Mouse (Mus musculus): ENCODE data around the gene Scn7a.

- TF ChIP-seq MYOD1 (IDR thresholded peaks at IDR 0.05; ENCODE audit: control insufficient read depth in 1 of 3, insufficient read length in 2 of 3, low read depth in 2 of 3) (no peak), CEBPB (IDR thresholded peaks at IDR 0.05; ENCODE audit: insufficient read depth, poor library complexity, severe bottlenecking) (no peak), POLR2AphosphoS2 (IDR thresholded peaks at IDR 0.05; ENCODE audit: insufficient read length, low read depth) (no peak), POLR2A (IDR thresholded peaks at IDR 0.05; ENCODE audit: insufficient read length, low read depth) (no peak), TCF12 (IDR thresholded peaks at IDR 0.05; ENCODE audit: insufficient read depth, poor library complexity, severe bottlenecking) (no peak), REST (IDR thresholded peaks at IDR 0.05; ENCODE audit: insufficient read depth, insufficient read length) (no peak), USF1 (IDR thresholded peaks at IDR 0.05; ENCODE audit: low read depth) (no peak), E2F4 (IDR thresholded peaks at IDR 0.05; ENCODE audit: insufficient read depth) (no peak)
Measured at GRCm38 (mm10) chr2:66762905-66763304, 21.8 kb downstream of the Scn7a start.
